Mouse (Mus musculus) liver, embryonic 14.5 days (tissue): ENCODE results near the gene Ptpa.

ENCODE experiments used
- CTCF ChIP-seq: IDR thresholded peaks from 2 replicates; pipeline ENCODE4 v1.5.1; 2016; ENCODE audit warnings: antibody characterized with exemption, low read depth, control low read depth
- EP300 ChIP-seq: IDR thresholded peaks from 2 replicates; pipeline ENCODE4 v1.6.1; 2016; ENCODE audit warnings: antibody characterized with exemption, low read depth

- TF ChIP-seq CTCF = no peak
- TF ChIP-seq EP300 = no peak
Observed at GRCm38 (mm10) chr2:30458349-30458748, 42.5 kb downstream of the Ptpa start.
